Mouse (Mus musculus) CH12.LX (cell line): ENCODE results near the gene Gcm1. TPM values are rescaled to one million over a fixed set of nuclear protein-coding genes. Genes with fewer than 3 reads are reported as not detected.

Experiments
- DNase-seq: peaks from one replicate; pipeline ENCODE4 v3.0.0-alpha.2; 2013; ENCODE audit errors: extremely low read depth
- H3K27ac ChIP-seq: 2 replicates; pipeline ENCODE4 v1.5.1; 2012; ENCODE audit warnings: low read depth, mild to moderate bottlenecking, control low read depth, moderate library complexity; ENCODE audit not compliant: insufficient read depth
- H3K27me3 ChIP-seq: replicated peaks from 2 replicates; pipeline ENCODE3; 2012; ENCODE audit warnings: inconsistent platforms
- H3K36me3 ChIP-seq, 2 experiments: replicated peaks in 1 of 2; 2 replicates each; pipeline versions ENCODE3 to v1.6.1; 2012; ENCODE audit warnings: inconsistent platforms in 1 of 2, low read length in 1 of 2, mild to moderate bottlenecking in 1 of 2, mixed read lengths in 1 of 2, moderate library complexity in 1 of 2; ENCODE audit not compliant: control insufficient read depth in 1 of 2, insufficient read depth in 1 of 2
- H3K4me1 ChIP-seq, 2 experiments: 2 replicates each; pipeline ENCODE4 v1.6.1; 2012; ENCODE audit warnings: inconsistent platforms in 1 of 2, moderate library complexity in 1 of 2; ENCODE audit not compliant: insufficient read depth in 2 of 2, control insufficient read depth in 1 of 2
- H3K4me2 ChIP-seq: 2 replicates; pipeline ENCODE4 v1.6.1; 2012; ENCODE audit warnings: low read depth, mild to moderate bottlenecking, control low read depth; ENCODE audit not compliant: poor library complexity, insufficient read depth, severe bottlenecking
- H3K4me3 ChIP-seq, 3 experiments: fragments of 150-350 bp in 1 of 3; sonication (generic) in 1 of 3; replicated peaks in 1 of 3; 2 replicates each; pipeline versions ENCODE3 to v1.5.1; 2011 to 2012; ENCODE audit warnings: low read depth in 2 of 3, low read length in 2 of 3, mild to moderate bottlenecking in 2 of 3, moderate library complexity in 2 of 3, control low read depth in 1 of 3, improper control_type of control experiment in 1 of 3, inconsistent platforms in 1 of 3, mixed read lengths in 1 of 3; ENCODE audit not compliant: poor library complexity in 1 of 3
- H3K79me2 ChIP-seq: replicated peaks from 2 replicates; pipeline ENCODE4 v1.6.1; 2012; ENCODE audit warnings: mild to moderate bottlenecking, moderate library complexity; ENCODE audit not compliant: control insufficient read depth, poor library complexity, insufficient read depth, severe bottlenecking; ENCODE audit errors: extremely low read depth
- H3K9ac ChIP-seq: 2 replicates; pipeline ENCODE4 v1.6.1; 2012; ENCODE audit warnings: low read depth, mild to moderate bottlenecking, control low read depth, moderate library complexity; ENCODE audit not compliant: insufficient read depth
- H3K9me3 ChIP-seq: replicated peaks from 2 replicates; pipeline ENCODE3; 2012; ENCODE audit warnings: low read length, inconsistent platforms, mixed read lengths
- BHLHE40 ChIP-seq: IDR thresholded peaks from 2 replicates; pipeline ENCODE4 v1.6.1; 2011; ENCODE audit warnings: mild to moderate bottlenecking, low read depth, low read length, improper control_type of control experiment
- E2F4 ChIP-seq: IDR thresholded peaks from 2 replicates; pipeline ENCODE4 v1.6.1; 2011; ENCODE audit warnings: low read depth, low read length, improper control_type of control experiment; ENCODE audit not compliant: insufficient replicate concordance
- ELF1 ChIP-seq: IDR thresholded peaks from 2 replicates; pipeline ENCODE4 v1.6.1; 2014; ENCODE audit warnings: low read depth, mild to moderate bottlenecking, inconsistent platforms, low read length, improper control_type of control experiment
- EP300 ChIP-seq: IDR thresholded peaks from 2 replicates; pipeline ENCODE4 v1.6.1; 2011; ENCODE audit warnings: low read length, improper control_type of control experiment
- ETS1 ChIP-seq: conservative IDR thresholded peaks from 2 replicates; pipeline ENCODE4 v1.6.1; 2012; ENCODE audit warnings: low read depth, mild to moderate bottlenecking, inconsistent platforms, low read length, improper control_type of control experiment, moderate library complexity
- GABPA ChIP-seq: IDR thresholded peaks from 2 replicates; pipeline ENCODE4 v1.6.1; 2012; ENCODE audit warnings: low read depth, low read length, improper control_type of control experiment, inconsistent platforms; ENCODE audit not compliant: insufficient replicate concordance
- HCFC1 ChIP-seq: IDR thresholded peaks from 2 replicates; pipeline ENCODE4 v1.6.1; 2012; ENCODE audit warnings: low read depth, mild to moderate bottlenecking, inconsistent platforms, low read length, improper control_type of control experiment
- IRF4 ChIP-seq: IDR thresholded peaks from 2 replicates; pipeline ENCODE4 v1.6.1; 2014; ENCODE audit warnings: low read depth, mild to moderate bottlenecking, inconsistent platforms, low read length, improper control_type of control experiment
- JUN ChIP-seq: IDR thresholded peaks from 2 replicates; pipeline ENCODE4 v1.6.1; 2011; ENCODE audit warnings: low read depth, mild to moderate bottlenecking, low read length, improper control_type of control experiment, moderate library complexity; ENCODE audit not compliant: insufficient read depth
- MAFK ChIP-seq: IDR thresholded peaks from 2 replicates; pipeline ENCODE4 v1.6.1; 2011; ENCODE audit warnings: low read length, improper control_type of control experiment; ENCODE audit not compliant: insufficient replicate concordance
- MAZ ChIP-seq: IDR thresholded peaks from 2 replicates; pipeline ENCODE4 v1.6.1; 2012; ENCODE audit warnings: low read depth, mild to moderate bottlenecking, inconsistent platforms, low read length, improper control_type of control experiment, moderate library complexity
- MXI1 ChIP-seq: IDR thresholded peaks from 2 replicates; pipeline ENCODE4 v1.6.1; 2011; ENCODE audit warnings: mild to moderate bottlenecking, low read depth, low read length, improper control_type of control experiment
- MYC ChIP-seq: IDR thresholded peaks from 2 replicates; pipeline ENCODE4 v1.6.1; 2011; ENCODE audit warnings: low read depth, mild to moderate bottlenecking, improper control_type of control experiment, low read length
- NRF1 ChIP-seq: IDR thresholded peaks from 2 replicates; pipeline ENCODE4 v1.6.1; 2014; ENCODE audit warnings: low read depth, mild to moderate bottlenecking, inconsistent platforms, low read length, improper control_type of control experiment, moderate library complexity
- POLR2A ChIP-seq: IDR thresholded peaks from 2 replicates; pipeline ENCODE4 v1.6.1; 2011; ENCODE audit warnings: low read depth, mild to moderate bottlenecking, improper control_type of control experiment, low read length
- POLR2AphosphoS2 ChIP-seq: IDR thresholded peaks from 2 replicates; pipeline ENCODE4 v1.6.1; 2011; ENCODE audit warnings: low read depth, low read length, improper control_type of control experiment
- RAD21 ChIP-seq: IDR thresholded peaks from 2 replicates; pipeline ENCODE4 v1.6.1; 2011; ENCODE audit warnings: low read depth, mild to moderate bottlenecking, low read length, improper control_type of control experiment, moderate library complexity
- RCOR1 ChIP-seq: conservative IDR thresholded peaks from 2 replicates; pipeline ENCODE4 v1.6.1; 2012; ENCODE audit warnings: low read depth, mild to moderate bottlenecking, inconsistent platforms, low read length, improper control_type of control experiment
- SIN3A ChIP-seq: IDR thresholded peaks from 2 replicates; pipeline ENCODE4 v1.6.1; 2012; ENCODE audit warnings: low read length, improper control_type of control experiment, inconsistent platforms
- SMC3 ChIP-seq: IDR thresholded peaks from 2 replicates; pipeline ENCODE4 v1.6.1; 2011; ENCODE audit warnings: low read depth, low read length, improper control_type of control experiment
- UBTF ChIP-seq: IDR thresholded peaks from 2 replicates; pipeline ENCODE4 v1.6.1; 2012; ENCODE audit warnings: low read depth, mild to moderate bottlenecking, inconsistent platforms, low read length, improper control_type of control experiment, moderate library complexity
- USF1 ChIP-seq: IDR thresholded peaks from 2 replicates; pipeline ENCODE4 v1.6.1; 2014; ENCODE audit warnings: low read depth, mild to moderate bottlenecking, inconsistent platforms, low read length, improper control_type of control experiment
- USF2 ChIP-seq: conservative IDR thresholded peaks from 2 replicates; pipeline ENCODE4 v1.6.1; 2011; ENCODE audit warnings: low read depth, low read length, improper control_type of control experiment
- ZC3H11A ChIP-seq: IDR thresholded peaks from 2 replicates; pipeline ENCODE4 v1.6.1; 2012; ENCODE audit warnings: low read depth, mild to moderate bottlenecking, inconsistent platforms, low read length, improper control_type of control experiment
- ZMIZ1 ChIP-seq: IDR thresholded peaks from 2 replicates; pipeline ENCODE4 v1.6.1; 2012; ENCODE audit warnings: low read depth, mild to moderate bottlenecking, inconsistent platforms, low read length, improper control_type of control experiment
- dilution Hi-C: fragments of 300-500 bp; cut with MboI; formaldehyde crosslinking; loops from 2 replicates; pipeline ENCODE4 v1.14.3; 2020; ENCODE audit warnings: low sequenced_read_pairs; ENCODE audit not compliant: extremely low pct_unique_long_range_greater_than_20kb, extremely low pct_ligation_motif_present
- in situ Hi-C: fragments of 300-500 bp; cut with MboI; formaldehyde crosslinking; loops from 3 replicates; pipeline ENCODE4 v1.14.3; 2019; ENCODE audit warnings: low sequenced_read_pairs, low pct_ligation_motif_present, low pct_unique_long_range_greater_than_20kb, mixed read lengths
- polyA plus RNA-seq: library from polyadenylated mRNA; unstranded; fragments of >175 nt; gene quantifications from 2 replicates; pipeline ENCODE4 v1.2.1, GENCODE M21; 2012; ENCODE audit warnings: low read depth; ENCODE audit not compliant: insufficient read length
- total RNA-seq, 2 experiments: library from RNA; depleted of rRNA; stranded (reverse); fragments of 300-350 nt in 1 of 2; fragments of >200 nt in 1 of 2; gene quantifications; 2 replicates each; pipeline ENCODE4 v1.2.3; 2012 to 2014

The Gcm1 gene
- total and polyA plus RNA-seq, 3 experiments, result not detected

DNA sequence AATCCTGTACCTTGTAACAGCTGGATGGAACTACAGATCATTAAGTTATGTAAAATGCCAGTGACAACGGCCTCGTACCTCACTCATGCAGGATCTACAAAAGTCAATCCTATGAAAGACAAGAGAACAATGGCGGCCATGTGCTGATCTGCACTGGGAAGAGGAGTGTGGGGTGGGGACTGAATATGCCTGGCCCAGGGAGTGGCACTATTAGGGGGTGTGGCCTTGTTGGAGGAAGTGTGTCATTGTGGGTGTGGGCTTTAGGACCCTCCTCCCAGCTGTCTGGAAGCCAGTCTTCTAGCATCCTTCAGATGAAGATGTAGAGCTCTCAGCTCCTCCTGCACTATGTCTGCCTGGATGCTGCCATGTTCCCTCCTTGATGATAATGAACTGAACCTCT, 38.9 kb downstream of the Gcm1 start:
- H3K27ac ChIP-seq, result no peak overlapping the region
- no peaks in the 10 kb centered on the region for H3K79me2 ChIP-seq
- no peak for DNase-seq
- in situ Hi-C loops, result no loop called here
- peaks cover 24 to 68% of the 10 kb centered on the region in 2 experiments for H3K36me3 ChIP-seq
- no peaks in the 10 kb centered on the region for H3K27me3 ChIP-seq
- H3K4me3 ChIP-seq, result no peak overlapping the region
- H3K4me2 ChIP-seq, result no peak overlapping the region
- no peaks in the 10 kb centered on the region for H3K9me3 ChIP-seq
- H3K4me1 ChIP-seq, result peaks cover 0 to 17% of the 10 kb centered on the region in 2 experiments; a peak in 2 of 4 replicates
- H3K9ac ChIP-seq, result no peak overlapping the region
- TF ChIP-seq ZMIZ1 (no peak), RCOR1 (no peak), SMC3 (no peak), E2F4 (no peak), MAFK (no peak), GABPA (no peak), USF2 (no peak), NRF1 (no peak), UBTF (no peak), EP300 (no peak), HCFC1 (no peak), BHLHE40 (no peak), ELF1 (no peak), RAD21 (no peak), JUN (no peak), ETS1 (no peak), MYC (no peak), POLR2AphosphoS2 (no peak), USF1 (no peak), ZC3H11A (no peak)
- dilution Hi-C loops, result no loop called here

DNA sequence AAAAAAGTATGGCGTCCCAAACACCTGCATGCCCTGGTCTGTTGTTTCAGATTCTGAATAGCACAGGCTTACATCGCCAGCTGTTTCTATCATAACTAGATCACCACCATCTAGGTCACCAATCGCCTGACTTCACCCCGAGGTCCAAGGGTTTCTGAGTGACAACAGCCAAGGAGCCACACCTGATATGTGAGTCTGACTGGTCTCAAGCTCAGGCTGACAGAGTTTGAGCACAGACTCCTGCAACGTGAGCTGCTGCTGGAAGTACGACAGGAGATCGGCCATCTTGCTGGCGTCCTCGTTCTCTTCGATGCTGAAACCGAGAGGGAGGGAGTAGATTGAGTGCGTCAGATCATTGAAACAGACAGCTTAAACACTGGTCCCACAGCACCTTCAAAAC, 44.0 kb downstream of the Gcm1 start:
- Histone ChIP-seq H3K4me2 (no peak overlapping the region), H3K4me3 (no peak overlapping the region), H3K36me3 (peaks cover 37 to 73% of the 10 kb centered on the region in 2 experiments), H3K9ac (no peak overlapping the region), H3K9me3 (peaks cover 11% of the 10 kb centered on the region), H3K4me1 (peaks cover 0 to 4% of the 10 kb centered on the region in 2 experiments; a peak in 2 of 4 replicates), H3K27me3 (no peaks in the 10 kb centered on the region), H3K27ac (no peak overlapping the region), H3K79me2 (no peaks in the 10 kb centered on the region)
- DNase-seq, result no peak
- in situ Hi-C loops (no loop called here), dilution Hi-C loops (no loop called here)
- TF ChIP-seq MYC (no peak), ETS1 (no peak), POLR2A (no peak), IRF4 (no peak), SIN3A (no peak), MAFK (no peak), MAZ (no peak), SMC3 (no peak), MXI1 (no peak)
